Mouse (Mus musculus): ENCODE measurements around the gene Map4k3. TPM values are rescaled to one million over a fixed set of nuclear protein-coding genes. Genes with fewer than 3 reads are reported as not detected.
A peak's percentile ranks its signal among the peaks of the same experiment; 100 is the strongest.

Gene Map4k3
- total and polyA plus RNA-seq, 2 experiments: 5.6 to 23.6 TPM

GRCm38 (mm10) chr17:80688701-80689100 is 39.6 kb downstream of the Map4k3 start:
- no peak for DNase-seq (ENCODE audit: extremely low read depth, low read depth, low spot score)
- TF ChIP-seq CTCF (IDR thresholded peaks at IDR 0.05; ENCODE audit: low read depth, low read length) (no peak), POLR2A (IDR thresholded peaks at IDR 0.05; ENCODE audit: extremely low read depth, insufficient read depth, low read length) (no peak)
- H3K9ac ChIP-seq (ENCODE audit: low read depth, low read length): no peak overlapping the region
- H3K36me3 ChIP-seq (ENCODE audit: control insufficient read depth, insufficient read depth, low read length): no peaks in the 10 kb centered on the region
- no peaks in the 10 kb centered on the region for H3K27me3 ChIP-seq (ENCODE audit: control insufficient read depth, insufficient read depth, low read length)
- no peak overlapping the region for H3K4me3 ChIP-seq (ENCODE audit: insufficient read depth, low read depth, low read length)
- H3K4me1 ChIP-seq (ENCODE audit: control insufficient read depth, insufficient read depth, low read length): peaks cover 12% of the 10 kb centered on the region
- no peak overlapping the region for H3K27ac ChIP-seq (replicated peaks; ENCODE audit: insufficient read depth, low read depth, low read length)
- WGBS: 93% methylated on average over 11 of the region's 11 CpGs
- H3K79me2 ChIP-seq (ENCODE audit: control insufficient read depth, insufficient read depth, low read length): peaks cover 25% of the 10 kb centered on the region; the same call in 1 of the 2 replicates

- no peak overlapping the region for H3K9ac ChIP-seq (ENCODE audit: low read depth, low read length)
- H3K79me2 ChIP-seq (ENCODE audit: control insufficient read depth, insufficient read depth, low read length): peaks cover 24% of the 10 kb centered on the region; the same call in 1 of the 2 replicates
- no peaks in the 10 kb centered on the region for H3K36me3 ChIP-seq (ENCODE audit: control insufficient read depth, insufficient read depth, low read length)
- H3K27ac ChIP-seq (replicated peaks; ENCODE audit: insufficient read depth, low read depth, low read length): no peak overlapping the region
- TF ChIP-seq CTCF (IDR thresholded peaks at IDR 0.05; ENCODE audit: low read depth, low read length): no peak
- no peak for DNase-seq (ENCODE audit: extremely low read depth, low read depth, low spot score)
- H3K4me1 ChIP-seq (ENCODE audit: control insufficient read depth, insufficient read depth, low read length): peaks cover 22% of the 10 kb centered on the region
- H3K27me3 ChIP-seq (ENCODE audit: control insufficient read depth, insufficient read depth, low read length): no peaks in the 10 kb centered on the region
- WGBS: 31% methylated on average over 5 of the region's 5 CpGs
- no peak overlapping the region for H3K4me3 ChIP-seq (ENCODE audit: insufficient read depth, low read depth, low read length)
Observed at GRCm38 (mm10) chr17:80686066-80686465, 42.2 kb downstream of the Map4k3 start.

DNA sequence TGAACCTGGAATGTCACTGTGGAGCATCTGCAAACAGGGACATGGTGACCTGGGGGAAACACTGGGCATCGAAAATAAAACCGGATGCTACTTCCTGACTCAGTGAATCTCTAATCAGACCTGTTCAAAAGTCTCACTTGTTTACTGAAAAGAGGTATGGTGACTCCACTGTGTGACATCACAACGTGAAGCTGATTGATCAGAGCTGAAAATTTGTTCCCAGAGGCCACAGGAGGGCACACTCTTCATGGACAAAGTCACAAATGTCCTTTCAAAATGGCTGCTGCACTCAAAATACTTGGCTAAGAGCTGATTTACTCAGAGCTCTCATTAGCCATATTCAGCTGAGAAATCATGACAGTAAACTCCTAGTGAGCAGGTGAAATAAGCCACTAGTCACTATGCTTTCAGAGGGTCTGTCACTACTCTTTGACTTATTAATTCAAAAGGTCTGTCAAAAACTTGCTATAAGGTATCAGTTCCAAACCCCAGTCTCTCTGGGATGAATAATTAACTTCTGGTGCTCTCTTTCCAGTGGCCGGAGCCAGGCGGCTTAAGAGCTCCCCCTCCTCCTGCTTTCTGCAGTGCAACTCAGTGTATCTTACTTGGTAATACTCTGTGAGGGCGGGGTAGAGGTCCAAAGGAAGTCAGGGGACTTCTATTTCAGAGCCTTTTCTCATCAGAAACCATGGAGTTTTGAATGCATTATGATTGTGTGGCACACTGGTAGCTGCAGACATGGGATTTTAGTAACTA is 44.3 kb downstream of the Map4k3 start:
- Histone ChIP-seq H3K79me2 (ENCODE audit: control insufficient read depth, insufficient read depth, low read length) (peaks cover 21% of the 10 kb centered on the region; the same call in 1 of the 2 replicates), H3K27ac (replicated peaks; ENCODE audit: insufficient read depth, low read depth, low read length) (peak overlapping the region; percentile 31; the same call in 1 of the 2 replicates), H3K4me3 (ENCODE audit: insufficient read depth, low read depth, low read length) (no peak overlapping the region), H3K36me3 (ENCODE audit: control insufficient read depth, insufficient read depth, low read length) (peaks cover 2% of the 10 kb centered on the region), H3K9ac (ENCODE audit: low read depth, low read length) (no peak overlapping the region), H3K4me1 (ENCODE audit: control insufficient read depth, insufficient read depth, low read length) (peaks cover 15% of the 10 kb centered on the region), H3K27me3 (ENCODE audit: control insufficient read depth, insufficient read depth, low read length) (no peaks in the 10 kb centered on the region)
- WGBS: 4% methylated on average over 6 of the region's 6 CpGs
- DNase-seq (ENCODE audit: extremely low read depth, low read depth, low spot score): peak; percentile 88
- TF ChIP-seq POLR2A (IDR thresholded peaks at IDR 0.05; ENCODE audit: extremely low read depth, insufficient read depth, low read length) (no peak), CTCF (IDR thresholded peaks at IDR 0.05; ENCODE audit: low read depth, low read length) (peak; percentile 33)

DNA sequence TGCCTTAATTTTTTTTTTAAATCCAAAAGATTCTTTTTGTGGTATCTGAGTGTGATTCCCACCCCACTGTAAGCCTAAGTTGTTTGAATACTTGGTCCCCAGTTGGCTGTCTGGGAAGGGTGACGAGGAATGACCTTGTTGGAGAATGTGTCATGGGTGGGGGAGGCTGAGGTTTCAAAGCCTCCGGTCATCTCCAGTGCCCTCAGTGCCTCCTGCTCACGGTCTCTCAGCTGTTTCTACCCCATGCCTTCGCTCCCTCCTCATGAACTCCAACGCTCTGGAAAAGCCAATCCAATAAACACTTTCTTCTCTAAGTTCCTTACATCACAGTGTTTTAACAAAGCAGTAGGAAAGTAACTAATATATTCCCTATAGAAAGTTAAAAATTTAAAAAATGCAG is 45.2 kb downstream of the Map4k3 start:
- TF ChIP-seq CTCF (IDR thresholded peaks at IDR 0.05; ENCODE audit: low read depth, low read length) (no peak), POLR2A (IDR thresholded peaks at IDR 0.05; ENCODE audit: extremely low read depth, insufficient read depth, low read length) (no peak)
- peaks cover 19% of the 10 kb centered on the region; the same call in 1 of the 2 replicates for H3K79me2 ChIP-seq (ENCODE audit: control insufficient read depth, insufficient read depth, low read length)
- H3K27me3 ChIP-seq (ENCODE audit: control insufficient read depth, insufficient read depth, low read length): no peaks in the 10 kb centered on the region
- H3K4me1 ChIP-seq (ENCODE audit: control insufficient read depth, insufficient read depth, low read length): peaks cover 21% of the 10 kb centered on the region
- H3K4me3 ChIP-seq (ENCODE audit: insufficient read depth, low read depth, low read length): no peak overlapping the region
- H3K9ac ChIP-seq (ENCODE audit: low read depth, low read length): no peak overlapping the region
- 39% methylated on average over 5 of the region's 5 CpGs for WGBS
- no peak for DNase-seq (ENCODE audit: extremely low read depth, low read depth, low spot score)
- H3K36me3 ChIP-seq (ENCODE audit: control insufficient read depth, insufficient read depth, low read length): peaks cover 2% of the 10 kb centered on the region
- H3K27ac ChIP-seq (replicated peaks; ENCODE audit: insufficient read depth, low read depth, low read length): peak overlapping the region; percentile 66

DNA sequence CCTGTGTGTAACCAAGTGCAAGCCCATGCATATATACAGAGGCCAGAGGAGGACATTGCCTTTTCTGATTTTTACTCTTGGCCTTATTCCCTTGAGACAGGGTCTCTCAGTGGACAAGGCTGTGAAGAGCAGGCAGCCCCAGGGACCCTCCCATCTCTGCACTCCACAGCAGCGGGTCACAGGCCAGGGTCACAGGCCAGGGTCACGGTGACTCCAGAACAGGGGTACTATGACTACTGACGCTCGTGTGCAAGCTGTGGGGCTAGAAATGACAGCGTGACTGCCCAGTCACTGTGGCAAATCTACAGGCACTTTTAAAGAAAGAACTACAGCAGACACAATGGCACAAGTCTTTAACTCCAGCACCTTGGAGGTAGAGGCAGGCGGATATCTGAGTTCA is 50.1 kb downstream of the Map4k3 start:
- H3K79me2 ChIP-seq (ENCODE audit: control insufficient read depth, insufficient read depth, low read length): peaks cover 28% of the 10 kb centered on the region; the same call in 1 of the 2 replicates
- no peak for TF ChIP-seq POLR2A (IDR thresholded peaks at IDR 0.05; ENCODE audit: extremely low read depth, insufficient read depth, low read length)
- TF ChIP-seq CTCF (IDR thresholded peaks at IDR 0.05; ENCODE audit: low read depth, low read length): no peak
- WGBS: 60% methylated on average over 6 of the region's 6 CpGs
- no peak overlapping the region for H3K4me3 ChIP-seq (ENCODE audit: insufficient read depth, low read depth, low read length)
- peaks cover 2% of the 10 kb centered on the region for H3K36me3 ChIP-seq (ENCODE audit: control insufficient read depth, insufficient read depth, low read length)
- no peaks in the 10 kb centered on the region for H3K27me3 ChIP-seq (ENCODE audit: control insufficient read depth, insufficient read depth, low read length)
- H3K4me1 ChIP-seq (ENCODE audit: control insufficient read depth, insufficient read depth, low read length): peaks cover 20% of the 10 kb centered on the region
- H3K9ac ChIP-seq (ENCODE audit: low read depth, low read length): no peak overlapping the region
- DNase-seq (ENCODE audit: extremely low read depth, low read depth, low spot score): no peak
- no peak overlapping the region for H3K27ac ChIP-seq (replicated peaks; ENCODE audit: insufficient read depth, low read depth, low read length)

Data from liver, adult 2 months (tissue).